Mouse (Mus musculus) heart, embryonic 16.5 days (tissue): ENCODE results near the gene R3hcc1l. TPM values are rescaled to one million over a fixed set of nuclear protein-coding genes. Genes with fewer than 3 reads are reported as not detected.
A peak's percentile ranks its signal among the peaks of the same experiment; 100 is the strongest.

Source experiments
- ATAC-seq: fragments of 200-750 bp; cut with Nextera tagmentation; replicated peaks from 2 replicates; pipeline ENCODE4 v1.8.0; 2017; ENCODE audit warnings: moderate number of reproducible peaks; ENCODE audit not compliant: insufficient read depth, low FRiP score; ENCODE audit errors: extremely low read depth
- H3K27ac ChIP-seq: fragments of 300-500 bp; sonication (generic); 2 replicates; pipeline ENCODE4 v1.5.1; 2014; ENCODE audit warnings: mild to moderate bottlenecking, low read length, control low read depth, moderate library complexity
- H3K27me3 ChIP-seq: fragments of 300-500 bp; sonication (generic); 2 replicates; pipeline ENCODE4 v1.6.1; 2014; ENCODE audit warnings: low read length, mixed read lengths; ENCODE audit not compliant: control insufficient read depth, insufficient read depth
- H3K36me3 ChIP-seq: fragments of 300-500 bp; sonication (generic); 2 replicates; pipeline ENCODE4 v1.6.1; 2014; ENCODE audit not compliant: control insufficient read depth, insufficient read depth
- H3K4me1 ChIP-seq: fragments of 300-500 bp; sonication (generic); 2 replicates; pipeline ENCODE4 v1.6.1; 2014; ENCODE audit warnings: low read length, mixed read lengths; ENCODE audit not compliant: control insufficient read depth, insufficient read depth
- H3K4me2 ChIP-seq: fragments of 300-500 bp; sonication (generic); 2 replicates; pipeline ENCODE4 v1.6.1; 2014; ENCODE audit warnings: low read depth, mild to moderate bottlenecking, control low read depth, low read length
- H3K4me3 ChIP-seq: fragments of 300-500 bp; sonication (generic); 2 replicates; pipeline ENCODE4 v1.5.1; 2014; ENCODE audit warnings: mild to moderate bottlenecking, control low read depth, low read length
- H3K9ac ChIP-seq: fragments of 300-500 bp; sonication (generic); 2 replicates; pipeline ENCODE4 v1.6.1; 2014; ENCODE audit warnings: low read length, control low read depth
- H3K9me3 ChIP-seq: fragments of 300-500 bp; sonication (generic); replicated peaks from 2 replicates; pipeline ENCODE4 v1.6.1; 2016; ENCODE audit warnings: low read length; ENCODE audit not compliant: control insufficient read depth
- WGBS: fragments of 180-500 bp; shearing (Covaris S2); extraction: QIAGEN DNeasy Blood & Tissue Kit; methylation state at CpG from one replicate; pipeline ENCODE4 v1.1.7; 2014; 5-methylcytosine and 5-hydroxymethylcytosine counted together
- polyA plus RNA-seq: library from polyadenylated mRNA; unstranded; fragments of >200 nt; fragmentation: Nextera tagmentation; extraction: Ambion mirVana; gene quantifications from 2 replicates; pipeline ENCODE4 v1.2.1, GENCODE M21; 2015

R3hcc1l gene
- polyA plus RNA-seq, 1 experiment from 2014 or later, result 14.3 TPM

- Histone ChIP-seq H3K4me2 (no peak overlapping the region), H3K9me3 (no peaks in the 10 kb centered on the region), H3K27me3 (0 out of 2 replicates have a peak, but pooled peaks cover 6% of the 10 kb centered on the region), H3K27ac (no peak overlapping the region), H3K9ac (no peak overlapping the region), H3K4me3 (no peak overlapping the region), H3K36me3 (no peaks in the 10 kb centered on the region), H3K4me1 (peaks cover 6% of the 10 kb centered on the region; the same call in 1 of the 2 replicates)
- ATAC-seq, result no peak
- WGBS, result 75% methylated on average over 9 of the region's 9 CpGs
These were observed 8.9 kb upstream of the R3hcc1l start for GRCm38 (mm10) chr19:42509625-42510024.

- H3K4me1 ChIP-seq, result peaks cover 6% of the 10 kb centered on the region; the same call in 1 of the 2 replicates
- H3K9me3 ChIP-seq, result no peaks in the 10 kb centered on the region
- no peak overlapping the region for H3K4me3 ChIP-seq
- no peak for ATAC-seq
- H3K27ac ChIP-seq, result no peak overlapping the region
- no peaks in the 10 kb centered on the region for H3K36me3 ChIP-seq
- H3K9ac ChIP-seq, result no peak overlapping the region
- no peak overlapping the region for H3K4me2 ChIP-seq
- H3K27me3 ChIP-seq, result 0 out of 2 replicates have a peak, but pooled peaks cover 7% of the 10 kb centered on the region
- WGBS, result 28% methylated on average over 16 of the region's 16 CpGs
These were observed 8.0 kb upstream of the R3hcc1l start for GRCm38 (mm10) chr19:42510276-42511171.

GRCm38 (mm10) chr19:42515656-42516055 is 2.9 kb upstream of the R3hcc1l start:
- ATAC-seq, result no peak
- Histone ChIP-seq H3K4me3 (no peak overlapping the region), H3K4me1 (peaks cover 15% of the 10 kb centered on the region), H3K4me2 (no peak overlapping the region), H3K9ac (no peak overlapping the region), H3K36me3 (no peaks in the 10 kb centered on the region), H3K27ac (no peak overlapping the region), H3K9me3 (no peaks in the 10 kb centered on the region), H3K27me3 (0 out of 2 replicates have a peak, but pooled peaks cover 3% of the 10 kb centered on the region)
- 87% methylated on average over 8 of the region's 8 CpGs for WGBS

GRCm38 (mm10) chr19:42516121-42516520 is 2.4 kb upstream of the R3hcc1l start:
- Histone ChIP-seq H3K4me1 (peaks cover 12% of the 10 kb centered on the region), H3K9ac (no peak overlapping the region), H3K27ac (no peak overlapping the region), H3K9me3 (no peaks in the 10 kb centered on the region), H3K27me3 (0 out of 2 replicates have a peak, but pooled peaks cover 3% of the 10 kb centered on the region), H3K4me2 (no peak overlapping the region), H3K36me3 (no peaks in the 10 kb centered on the region), H3K4me3 (no peak overlapping the region)
- WGBS, result 73% methylated on average over 8 of the region's 8 CpGs
- ATAC-seq, result no peak

- H3K9ac ChIP-seq, result peak overlapping the region; percentile 86
- H3K4me1 ChIP-seq, result peaks cover 12% of the 10 kb centered on the region
- H3K4me2 ChIP-seq, result peak overlapping the region; percentile 93
- H3K9me3 ChIP-seq, result no peaks in the 10 kb centered on the region
- H3K27ac ChIP-seq, result 0 out of 2 replicates have a peak overlapping the region, but pooled peaks have one; percentile 15
- H3K4me3 ChIP-seq, result peak overlapping the region; percentile 93
- no peaks in the 10 kb centered on the region for H3K36me3 ChIP-seq
- 0 out of 2 replicates have a peak, but pooled peaks cover 3% of the 10 kb centered on the region for H3K27me3 ChIP-seq
- peak; percentile 43 for ATAC-seq
- 21% methylated on average over 24 of the region's 24 CpGs for WGBS
These were observed 471 bp upstream of the R3hcc1l start for GRCm38 (mm10) chr19:42517957-42518619.

GRCm38 (mm10) chr19:42519760-42520159 is 1.2 kb downstream of the R3hcc1l start:
- Histone ChIP-seq H3K4me1 (peaks cover 12% of the 10 kb centered on the region), H3K27me3 (no peaks in the 10 kb centered on the region), H3K4me3 (peak overlapping the region; percentile 93), H3K36me3 (no peaks in the 10 kb centered on the region), H3K27ac (no peak overlapping the region), H3K4me2 (peak overlapping the region; percentile 93), H3K9ac (peak overlapping the region; percentile 86), H3K9me3 (no peaks in the 10 kb centered on the region)
- WGBS, result 40% methylated on average over 9 of the region's 9 CpGs
- no peak for ATAC-seq

- Histone ChIP-seq H3K36me3 (no peaks in the 10 kb centered on the region), H3K4me1 (peaks cover 4% of the 10 kb centered on the region), H3K27me3 (no peaks in the 10 kb centered on the region), H3K4me3 (no peak overlapping the region), H3K9ac (no peak overlapping the region), H3K4me2 (no peak overlapping the region), H3K9me3 (no peaks in the 10 kb centered on the region), H3K27ac (no peak overlapping the region)
- WGBS, result 91% methylated on average over 2 of the region's 2 CpGs
- ATAC-seq, result no peak
These were observed 6.1 kb downstream of the R3hcc1l start for GRCm38 (mm10) chr19:42524703-42525102.

GRCm38 (mm10) chr19:42529992-42530437 is 11.5 kb downstream of the R3hcc1l start:
- Histone ChIP-seq H3K9me3 (no peaks in the 10 kb centered on the region), H3K27ac (no peak overlapping the region), H3K36me3 (no peaks in the 10 kb centered on the region), H3K9ac (no peak overlapping the region), H3K4me1 (peaks cover 7% of the 10 kb centered on the region), H3K27me3 (no peaks in the 10 kb centered on the region), H3K4me2 (no peak overlapping the region), H3K4me3 (no peak overlapping the region)
- no peak for ATAC-seq
- WGBS, result 53% methylated on average over 9 of the region's 9 CpGs

- Histone ChIP-seq H3K4me3 (no peak overlapping the region), H3K27me3 (no peaks in the 10 kb centered on the region), H3K36me3 (no peaks in the 10 kb centered on the region), H3K27ac (no peak overlapping the region), H3K9me3 (no peaks in the 10 kb centered on the region), H3K9ac (no peak overlapping the region), H3K4me2 (no peak overlapping the region), H3K4me1 (peaks cover 7% of the 10 kb centered on the region)
- ATAC-seq, result no peak
- 91% methylated on average over 3 of the region's 3 CpGs for WGBS
These were observed 15.9 kb downstream of the R3hcc1l start for GRCm38 (mm10) chr19:42534427-42534826.
